11 mouse cellular contexts compared by ENCODE assay signal in genomic region chr4:86019586-86019985, GRCm38 (mm10).
DNase-seq lines count a peak whose midpoint lies in the region; ATAC-seq and TF ChIP-seq lines count a peak whose summit lies in the region.
"Had no signal": no experiment of that assay in that cellular context is flagged by ENCODE, and none has a peak within 500 bp of the region (broad histone marks: within the 10 kb centered on the region; RNA-seq: fewer than 3 reads in every experiment).

No protein-coding gene starts in this region.

- TF ChIP-seq CTCF in heart, adult 2 months (IDR thresholded peaks at IDR 0.05) = no peak

- H3K4me3 ChIP-seq in heart, embryonic 15.5 days = no peak overlapping the region
- no peak overlapping the region for H3K4me3 ChIP-seq in heart, adult 2 months
- no peak overlapping the region for H3K4me3 ChIP-seq in forebrain, embryonic 16.5 days (replicated peaks; ENCODE audit: low read length)
- H3K4me3 ChIP-seq in midbrain, embryonic 14.5 days (replicated peaks; ENCODE audit: low read depth, low read length) = no peak overlapping the region
- H3K4me3 ChIP-seq: liver, embryonic 12.5 days had no signal

- TF ChIP-seq POLR2A in heart, adult 2 months (IDR thresholded peaks at IDR 0.05; ENCODE audit: insufficient read depth, low read depth, low read length) = no peak

- ATAC-seq in heart, embryonic 15.5 days (replicated peaks; ENCODE audit: insufficient number of reproducible peaks, insufficient read depth, low FRiP score, low read depth) = peak; percentile 50
- peak; percentile 63 for ATAC-seq in forebrain, embryonic 16.5 days
- ATAC-seq in midbrain, embryonic 14.5 days (ENCODE audit: low FRiP score, low TSS enrichment) = peak; percentile 70
- ATAC-seq in frontal cortex, adult (ENCODE audit: low TSS enrichment) = no peak
- ATAC-seq: liver, embryonic 12.5 days had no signal

- H3K36me3 ChIP-seq in heart, embryonic 15.5 days = no peaks in the 10 kb centered on the region
- H3K36me3 ChIP-seq in heart, adult 2 months (ENCODE audit: control insufficient read depth, insufficient read depth, low read length) = no peaks in the 10 kb centered on the region
- H3K36me3 ChIP-seq in forebrain, embryonic 16.5 days (ENCODE audit: control insufficient read depth, insufficient read depth) = no peaks in the 10 kb centered on the region
- H3K36me3 ChIP-seq in midbrain, embryonic 14.5 days (ENCODE audit: control insufficient read depth, insufficient read depth, low read length) = no peaks in the 10 kb centered on the region
- H3K36me3 ChIP-seq: liver, embryonic 12.5 days had no signal

- H3K27ac ChIP-seq in heart, embryonic 15.5 days = no peak overlapping the region
- H3K27ac ChIP-seq in heart, adult 2 months = no peak overlapping the region
- no peak overlapping the region for H3K27ac ChIP-seq in forebrain, embryonic 16.5 days (ENCODE audit: low read length)
- H3K27ac ChIP-seq in midbrain, embryonic 14.5 days (replicated peaks; ENCODE audit: low read depth, low read length) = no peak overlapping the region
- H3K27ac ChIP-seq: liver, embryonic 12.5 days had no signal

- TF ChIP-seq EP300 in heart, adult 2 months (IDR thresholded peaks at IDR 0.05; ENCODE audit: insufficient read depth, low read depth, low read length) = no peak

- no peak overlapping the region for H3K4me2 ChIP-seq in heart, embryonic 15.5 days
- no peak overlapping the region for H3K4me2 ChIP-seq in forebrain, embryonic 16.5 days (ENCODE audit: low read length)
- no peak overlapping the region for H3K4me2 ChIP-seq in midbrain, embryonic 14.5 days (ENCODE audit: low read length)
- H3K4me2 ChIP-seq: liver, embryonic 12.5 days had no signal

- peak; percentile 8 for DNase-seq in adrenal gland, adult 2 months
- no peak for DNase-seq in adrenal gland, postnatal 25 days
- no peak for DNase-seq in heart, adult 2 months
- peak; percentile 69 for DNase-seq in midbrain, embryonic 14.5 days
- no peak for DNase-seq in natural killer cell, adult 2 months (ENCODE audit: low spot score in 2 of 2)
- DNase-seq: adrenal gland, postnatal 14 days; embryo, embryonic 11 days had no signal

- H3K9me3 ChIP-seq in heart, embryonic 15.5 days (replicated peaks) = no peaks in the 10 kb centered on the region
- no peaks in the 10 kb centered on the region for H3K9me3 ChIP-seq in forebrain, embryonic 16.5 days (ENCODE audit: control insufficient read depth, low read length)
- no peaks in the 10 kb centered on the region for H3K9me3 ChIP-seq in midbrain, embryonic 14.5 days (ENCODE audit: control insufficient read depth, low read length)
- H3K9me3 ChIP-seq: liver, embryonic 12.5 days had no signal

- peaks cover 9% of the 10 kb centered on the region; the same call in 1 of the 2 replicates for H3K4me1 ChIP-seq in heart, embryonic 15.5 days (replicated peaks)
- no peaks in the 10 kb centered on the region for H3K4me1 ChIP-seq in heart, adult 2 months (ENCODE audit: control insufficient read depth, insufficient read depth, low read length)
- H3K4me1 ChIP-seq in forebrain, embryonic 16.5 days (replicated peaks; ENCODE audit: control insufficient read depth, insufficient read depth, low read length) = peaks cover 13% of the 10 kb centered on the region
- H3K4me1 ChIP-seq in midbrain, embryonic 14.5 days (ENCODE audit: control insufficient read depth, insufficient read depth, low read length) = peaks cover 7% of the 10 kb centered on the region; the same call in 1 of the 2 replicates
- H3K4me1 ChIP-seq: liver, embryonic 12.5 days had no signal

- H3K9ac ChIP-seq in heart, embryonic 15.5 days = no peak overlapping the region
- H3K9ac ChIP-seq in heart, adult 2 months (ENCODE audit: low read depth, low read length) = no peak overlapping the region
- no peak overlapping the region for H3K9ac ChIP-seq in forebrain, embryonic 16.5 days (replicated peaks; ENCODE audit: low read depth, low read length)
- H3K9ac ChIP-seq in midbrain, embryonic 14.5 days (replicated peaks; ENCODE audit: low read length) = no peak overlapping the region
- H3K9ac ChIP-seq: liver, embryonic 12.5 days had no signal

- 33% methylated on average over 4 of the region's 4 CpGs for WGBS in heart, embryonic 15.5 days
- WGBS in heart, adult 2 months = 40% methylated on average over 4 of the region's 4 CpGs
- WGBS in forebrain, embryonic 16.5 days = 19% methylated on average over 4 of the region's 4 CpGs
- WGBS in midbrain, embryonic 14.5 days = 9% methylated on average over 4 of the region's 4 CpGs

- intact Hi-C loops in heart, adult 2 months (cut with DNase I) = no loop called here

- H3K79me2 ChIP-seq in heart, adult 2 months (replicated peaks; ENCODE audit: control insufficient read depth, insufficient read depth, low read length) = no peaks in the 10 kb centered on the region

- H3K27me3 ChIP-seq in heart, embryonic 15.5 days = no peaks in the 10 kb centered on the region
- H3K27me3 ChIP-seq in heart, adult 2 months (ENCODE audit: control insufficient read depth, insufficient read depth, low read length) = no peaks in the 10 kb centered on the region
- H3K27me3 ChIP-seq in forebrain, embryonic 16.5 days (replicated peaks; ENCODE audit: control insufficient read depth, insufficient read depth, low read length) = no peaks in the 10 kb centered on the region
- no peaks in the 10 kb centered on the region for H3K27me3 ChIP-seq in midbrain, embryonic 14.5 days (ENCODE audit: control insufficient read depth, insufficient read depth, low read length)
- H3K27me3 ChIP-seq: liver, embryonic 12.5 days had no signal

Comparison
In these comparisons a context has a peak if more than half of its experiments do, and no peak if none do; other contexts are left out.
1. DNase-seq: peak in adrenal gland, adult 2 months (single experiment) and midbrain, embryonic 14.5 days (single experiment); none in adrenal gland, postnatal 25 days (single experiment), heart, adult 2 months (0 of 2) and natural killer cell, adult 2 months (0 of 2).